In genomic region chr6:124720904-124721303, GRCm38 (mm10) we compare ENCODE assay signal across 11 mouse cellular contexts. TPM values are rescaled to one million over a fixed set of nuclear protein-coding genes. Genes with fewer than 3 reads are reported as not detected.
A peak's percentile ranks its signal among the peaks of the same experiment; 100 is the strongest.
DNase-seq lines count a peak whose midpoint lies in the region; ATAC-seq and TF ChIP-seq lines count a peak whose summit lies in the region.
"Had no signal": no experiment of that assay in that cellular context is flagged by ENCODE, and none has a peak within 500 bp of the region (broad histone marks: within the 10 kb centered on the region; RNA-seq: fewer than 3 reads in every experiment).

No protein-coding gene starts in this region.

- TF ChIP-seq CTCF in hindbrain, postnatal 0 days (IDR thresholded peaks at IDR 0.05; ENCODE audit: low read depth): no peak
- no peak for TF ChIP-seq CTCF in liver, postnatal 0 days (IDR thresholded peaks at IDR 0.05; ENCODE audit: low read depth)

- H3K36me3 ChIP-seq in hindbrain, embryonic 10.5 days: peaks cover 22% of the 10 kb centered on the region
- peaks cover 13% of the 10 kb centered on the region; the same call in 1 of the 2 replicates for H3K36me3 ChIP-seq in hindbrain, postnatal 0 days (ENCODE audit: insufficient read depth, low read length)
- H3K36me3 ChIP-seq in liver, postnatal 0 days (replicated peaks; ENCODE audit: insufficient read depth, low read length): peaks cover 31% of the 10 kb centered on the region

- no peaks in the 10 kb centered on the region for H3K9me3 ChIP-seq in hindbrain, embryonic 10.5 days
- H3K9me3 ChIP-seq in hindbrain, postnatal 0 days (ENCODE audit: low read length): no peaks in the 10 kb centered on the region
- H3K9me3 ChIP-seq in liver, postnatal 0 days (ENCODE audit: low read length): no peaks in the 10 kb centered on the region

- no peak for TF ChIP-seq EP300 in liver, postnatal 0 days (IDR thresholded peaks at IDR 0.05; ENCODE audit: low read depth)

- ATAC-seq in hindbrain, postnatal 0 days: no peak
- ATAC-seq in liver, postnatal 0 days: no peak
- ATAC-seq in cerebellum, adult (ENCODE audit: insufficient number of reproducible peaks, low FRiP score, low TSS enrichment): no peak

- H3K4me2 ChIP-seq in hindbrain, postnatal 0 days (ENCODE audit: low read depth, low read length): no peak overlapping the region
- H3K4me2 ChIP-seq in liver, postnatal 0 days (ENCODE audit: low read depth, low read length): peak overlapping the region; percentile 18; the same call in 1 of the 2 replicates

- intact Hi-C loops in left cerebral cortex, postnatal 25 days (cut with DNase I): no loop called here

- WGBS in hindbrain, embryonic 10.5 days: 71% methylated on average over 11 of the region's 11 CpGs
- 57% methylated on average over 11 of the region's 11 CpGs for WGBS in hindbrain, postnatal 0 days
- 59% methylated on average over 11 of the region's 11 CpGs for WGBS in liver, postnatal 0 days (ENCODE audit: insufficient replicate concordance)

- DNase-seq in hindbrain, embryonic 10.5 days (ENCODE audit: low spot score): no peak
- no peak for DNase-seq in hindbrain, postnatal 0 days (ENCODE audit: low spot score)
- peak; percentile 47 to 59 for DNase-seq in spleen, adult 18-20 months
- no peak for DNase-seq in spleen, postnatal 14 days (ENCODE audit: low spot score in 2 of 2)
- no peak for DNase-seq in liver, postnatal 0 days
- DNase-seq in thymus, postnatal 25 days: peak; percentile 59
- no peak for DNase-seq in left cerebral cortex, postnatal 25 days (ENCODE audit: low spot score in 2 of 2)
- DNase-seq: cerebellum, adult 9-10 months; kidney, adult 9 months had no signal

- H3K27me3 ChIP-seq in hindbrain, embryonic 10.5 days (ENCODE audit: insufficient read depth, poor library complexity, severe bottlenecking): no peaks in the 10 kb centered on the region
- no peaks in the 10 kb centered on the region for H3K27me3 ChIP-seq in hindbrain, postnatal 0 days (ENCODE audit: insufficient read depth, low read length)
- H3K27me3 ChIP-seq in liver, postnatal 0 days (ENCODE audit: insufficient read depth, low read length): no peaks in the 10 kb centered on the region

- H3K27ac ChIP-seq in hindbrain, embryonic 10.5 days: peak overlapping the region; percentile 42
- H3K27ac ChIP-seq in hindbrain, postnatal 0 days: no peak overlapping the region
- H3K27ac ChIP-seq in liver, postnatal 0 days (ENCODE audit: low read depth): peak overlapping the region; percentile 62

- H3K9ac ChIP-seq in hindbrain, postnatal 0 days (replicated peaks; ENCODE audit: low read length): no peak overlapping the region
- H3K9ac ChIP-seq in liver, postnatal 0 days (replicated peaks): no peak overlapping the region; the same call in 1 of the 2 replicates

- no peak overlapping the region for H3K4me3 ChIP-seq in hindbrain, embryonic 10.5 days
- no peak overlapping the region for H3K4me3 ChIP-seq in hindbrain, postnatal 0 days (ENCODE audit: low read length)
- H3K4me3 ChIP-seq in liver, postnatal 0 days (ENCODE audit: low read depth, low read length): no peak overlapping the region

- H3K4me1 ChIP-seq in hindbrain, embryonic 10.5 days (replicated peaks): peaks cover 24% of the 10 kb centered on the region
- no peaks in the 10 kb centered on the region for H3K4me1 ChIP-seq in hindbrain, postnatal 0 days (ENCODE audit: insufficient read depth, low read length)
- peaks cover 51% of the 10 kb centered on the region for H3K4me1 ChIP-seq in liver, postnatal 0 days (ENCODE audit: insufficient read depth)

RNA-seq across cellular contexts. Expression of gene Phb2, which starts 8.8 kb away (rescaled TPM):
- 410 and 445 TPM in 2 replicates for polyA plus RNA-seq in hindbrain, embryonic 10.5 days (2016; fragmentation: Nextera tagmentation; extraction: Ambion mirVana)
- 218 and 223 TPM in 2 replicates for total RNA-seq in hindbrain, postnatal 0 days (2014; rRNA removed)
- polyA plus RNA-seq in hindbrain, postnatal 0 days (2015; fragmentation: Nextera tagmentation; extraction: Ambion mirVana): 267 and 270 TPM in 2 replicates
- 308 and 318 TPM in 2 replicates for polyA plus RNA-seq in liver, postnatal 0 days (2015; fragmentation: Nextera tagmentation; extraction: Ambion mirVana)
- 100 to 1,000 TPM; 112 to 120 TPM for total RNA-seq in left cerebral cortex, postnatal 25 days (2021)

RNA-seq across cellular contexts. Expression of gene Emg1, which starts 8.9 kb away (rescaled TPM):
- polyA plus RNA-seq in hindbrain, embryonic 10.5 days (2016; fragmentation: Nextera tagmentation; extraction: Ambion mirVana): 215 and 232 TPM in 2 replicates
- 75.8 and 102 TPM in 2 replicates for total RNA-seq in hindbrain, postnatal 0 days (2014; rRNA removed)
- 100 and 102 TPM in 2 replicates for polyA plus RNA-seq in hindbrain, postnatal 0 days (2015; fragmentation: Nextera tagmentation; extraction: Ambion mirVana)
- 93.2 and 96.9 TPM in 2 replicates for polyA plus RNA-seq in liver, postnatal 0 days (2015; fragmentation: Nextera tagmentation; extraction: Ambion mirVana)
- 10 to 100 TPM; 42.9 to 48.8 TPM for total RNA-seq in left cerebral cortex, postnatal 25 days (2021)

RNA-seq across cellular contexts. Expression of gene Ptpn6, which starts 17.6 kb away (rescaled TPM):
- 7.9 and 8.2 TPM in 2 replicates for polyA plus RNA-seq in hindbrain, embryonic 10.5 days (2016; fragmentation: Nextera tagmentation; extraction: Ambion mirVana)
- total RNA-seq in hindbrain, postnatal 0 days (2014; rRNA removed): 3.8 and 3.9 TPM in 2 replicates
- polyA plus RNA-seq in hindbrain, postnatal 0 days (2015; fragmentation: Nextera tagmentation; extraction: Ambion mirVana): 4.3 and 4.8 TPM in 2 replicates
- polyA plus RNA-seq in liver, postnatal 0 days (2015; fragmentation: Nextera tagmentation; extraction: Ambion mirVana): 39.2 and 45.1 TPM in 2 replicates
- total RNA-seq in left cerebral cortex, postnatal 25 days (2021): 1 to 10 TPM; 3.1 to 4.5 TPM

RNA-seq across cellular contexts. Expression of gene Grcc10, which starts 20.3 kb away (rescaled TPM):
- 446 and 555 TPM in 2 replicates for polyA plus RNA-seq in hindbrain, embryonic 10.5 days (2016; fragmentation: Nextera tagmentation; extraction: Ambion mirVana)
- total RNA-seq in hindbrain, postnatal 0 days (2014; rRNA removed): 212 and 236 TPM in 2 replicates
- 643 and 649 TPM in 2 replicates for polyA plus RNA-seq in hindbrain, postnatal 0 days (2015; fragmentation: Nextera tagmentation; extraction: Ambion mirVana)
- polyA plus RNA-seq in liver, postnatal 0 days (2015; fragmentation: Nextera tagmentation; extraction: Ambion mirVana): 148 and 157 TPM in 2 replicates
- 100 to 1,000 TPM; 315 to 349 TPM for total RNA-seq in left cerebral cortex, postnatal 25 days (2021)

RNA-seq across cellular contexts. Expression of gene Gm45234, which starts 34.9 kb away (rescaled TPM):
- not detected in 2 replicates for polyA plus RNA-seq in hindbrain, embryonic 10.5 days (2016; fragmentation: Nextera tagmentation; extraction: Ambion mirVana)
- total RNA-seq in hindbrain, postnatal 0 days (2014; rRNA removed): 0.26 TPM in 1 of 2 replicates, not detected in the other
- not detected in 2 replicates for polyA plus RNA-seq in hindbrain, postnatal 0 days (2015; fragmentation: Nextera tagmentation; extraction: Ambion mirVana)
- not detected in 2 replicates for polyA plus RNA-seq in liver, postnatal 0 days (2015; fragmentation: Nextera tagmentation; extraction: Ambion mirVana)
- total RNA-seq in left cerebral cortex, postnatal 25 days (2021): not detected
- total RNA-seq: left cerebral cortex, postnatal 14 days had no signal

Comparison
In these comparisons a context has a peak if more than half of its experiments do, and no peak if none do; other contexts are left out.
1. DNase-seq: peak in spleen, adult 18-20 months (2 of 2) and thymus, postnatal 25 days (single experiment); none in hindbrain, embryonic 10.5 days (single experiment), hindbrain, postnatal 0 days (single experiment), spleen, postnatal 14 days (0 of 2), liver, postnatal 0 days (single experiment) and left cerebral cortex, postnatal 25 days (0 of 2).